Mouse (Mus musculus): Measurements from ENCODE around the gene Col4a3.

- no peak for TF ChIP-seq GATA1 (IDR thresholded peaks at IDR 0.05; ENCODE audit: borderline replicate concordance, low read length)
- TF ChIP-seq FLI1 (IDR thresholded peaks at IDR 0.05; ENCODE audit: low read length), result no peak
These were observed 75.5 kb downstream of the Col4a3 start for GRCm38 (mm10) chr1:82662269-82662668.

Data from megakaryocyte, embryonic 14.5 days (primary cell).